Mouse (Mus musculus): ENCODE data around the gene Smurf2.

Gene Smurf2

GRCm38 (mm10) chr11:106907253-106907652 is 13.3 kb downstream of the Smurf2 start:
- no peak for DNase-seq (ENCODE audit: low spot score)

GRCm38 (mm10) chr11:106905707-106906106 is 14.8 kb downstream of the Smurf2 start:
- DNase-seq (ENCODE audit: low spot score): no peak

DNA sequence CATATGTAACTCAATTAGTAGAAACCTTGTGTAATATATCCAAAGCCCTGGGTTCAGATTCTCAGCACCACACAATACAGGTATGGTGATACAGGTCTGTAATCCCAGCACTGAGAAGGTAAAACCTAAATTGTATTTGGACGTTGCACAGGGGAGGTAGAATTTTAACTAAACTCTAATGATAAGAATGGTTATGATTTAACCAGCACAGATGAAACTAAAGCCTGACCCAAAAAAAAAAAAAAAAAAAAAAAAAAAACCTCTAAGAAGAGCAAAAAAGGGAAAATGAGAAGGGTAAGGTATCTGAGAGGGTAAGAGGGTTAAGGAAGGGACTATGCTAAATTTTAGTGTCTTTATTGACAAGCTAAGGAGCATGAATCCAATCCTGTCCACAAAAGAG is 20.7 kb downstream of the Smurf2 start:
- DNase-seq (ENCODE audit: low spot score): no peak

DNA sequence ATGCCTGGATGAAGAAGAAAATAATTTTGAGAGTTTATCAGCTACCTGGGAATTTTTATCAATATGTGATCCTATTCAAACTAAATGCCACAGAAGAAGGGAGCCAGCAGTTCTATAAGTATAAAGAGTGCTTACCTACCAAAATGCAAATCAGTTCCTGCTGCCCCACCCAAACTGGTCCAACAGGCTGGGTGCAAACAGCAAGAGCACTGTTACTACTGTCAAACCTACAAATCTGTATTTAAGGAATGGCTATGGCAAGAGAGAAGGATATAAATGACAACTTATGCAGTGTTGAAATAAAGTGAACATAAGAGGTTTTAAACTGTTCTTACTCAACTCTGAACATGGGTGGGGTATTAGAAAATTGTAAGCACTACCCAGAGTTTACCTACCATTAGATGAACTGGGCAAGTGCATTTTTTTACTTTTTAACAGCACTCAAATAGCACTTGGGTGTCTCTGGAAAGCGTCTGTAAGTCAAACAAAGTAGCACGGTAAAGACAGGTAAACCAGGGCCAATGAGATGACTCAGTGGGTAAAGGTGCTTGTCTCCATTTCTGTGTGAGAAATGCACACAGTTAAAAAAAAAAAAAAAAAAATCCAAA is 23.9 kb downstream of the Smurf2 start:
- no peak for DNase-seq (ENCODE audit: low spot score)

- no peak for DNase-seq (ENCODE audit: low spot score)
Observed at GRCm38 (mm10) chr11:106883656-106884055, 36.9 kb downstream of the Smurf2 start.

DNA sequence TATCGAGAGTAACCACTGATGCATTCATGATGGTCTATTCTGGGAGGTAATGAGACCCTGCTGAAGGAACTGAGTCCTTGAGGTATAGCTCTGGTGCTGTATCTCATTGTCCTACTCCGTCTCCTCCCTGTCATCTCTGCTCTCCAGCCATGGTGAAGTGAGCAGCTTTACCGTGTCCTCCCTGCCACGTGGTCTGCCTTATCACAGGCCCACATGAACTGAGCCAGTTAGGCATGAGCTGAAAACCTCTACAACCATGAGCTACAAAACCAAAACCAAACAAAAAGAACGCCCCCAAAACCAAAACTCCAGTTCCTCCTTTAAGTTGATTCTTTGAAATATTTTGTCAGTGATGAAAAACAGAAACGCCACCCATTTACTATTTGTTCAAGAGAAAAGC is 47.9 kb downstream of the Smurf2 start:
- DNase-seq (ENCODE audit: low spot score): no peak

- DNase-seq (ENCODE audit: low spot score): no peak
Observed at GRCm38 (mm10) chr11:106851438-106851837, 69.1 kb downstream of the Smurf2 start.

DNA sequence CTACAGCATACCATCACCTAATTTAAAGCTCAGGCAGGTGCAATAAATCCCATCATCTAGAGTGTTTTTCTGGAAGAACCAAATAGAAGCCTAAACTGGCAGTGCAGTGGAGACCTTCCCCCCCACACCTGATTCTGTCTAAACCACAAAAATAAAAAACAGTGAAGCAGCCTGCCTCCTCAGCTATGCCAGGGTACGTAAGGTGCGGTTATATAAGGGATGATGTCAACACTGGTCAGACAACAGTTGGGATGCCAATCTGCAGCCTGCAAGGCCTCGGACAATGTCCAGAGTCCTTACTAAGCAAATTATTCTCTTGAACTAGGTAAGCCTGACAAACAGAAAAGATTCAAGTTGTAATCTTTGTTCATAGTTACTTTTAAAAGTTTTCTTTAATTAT is 78.5 kb downstream of the Smurf2 start:
- no peak for DNase-seq (ENCODE audit: low spot score)

GRCm38 (mm10) chr11:106828079-106828478 is 92.4 kb downstream of the Smurf2 start:
- DNase-seq (ENCODE audit: low spot score): no peak

- no peak for DNase-seq (ENCODE audit: low spot score)
Observed at GRCm38 (mm10) chr11:106824403-106824802, 96.1 kb downstream of the Smurf2 start.

GRCm38 (mm10) chr11:106823741-106824140 is 96.8 kb downstream of the Smurf2 start:
- DNase-seq (ENCODE audit: low spot score): no peak

DNA sequence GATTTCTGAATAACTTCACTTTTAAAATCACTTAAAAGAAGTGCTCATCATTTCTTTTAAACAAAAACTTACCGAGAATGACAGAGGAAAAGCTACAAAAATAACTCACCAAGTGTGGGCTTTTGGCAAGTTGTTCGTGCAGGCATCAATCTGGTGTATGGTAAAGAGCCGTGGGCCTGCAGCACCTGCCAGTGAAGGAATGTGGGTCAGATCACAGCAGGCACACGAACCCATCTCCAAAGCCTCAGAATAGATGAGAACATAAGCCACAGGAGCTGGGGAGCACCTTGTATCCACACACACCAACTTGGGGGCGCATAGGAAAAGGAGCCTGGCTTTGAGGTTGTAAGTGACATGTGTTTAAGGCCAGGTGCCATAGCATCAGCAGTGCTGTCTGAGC is 97.6 kb downstream of the Smurf2 start:
- no peak for DNase-seq (ENCODE audit: low spot score)

GRCm38 (mm10) chr11:106822491-106822890 is 98.0 kb downstream of the Smurf2 start:
- no peak for DNase-seq (ENCODE audit: low spot score)

DNA sequence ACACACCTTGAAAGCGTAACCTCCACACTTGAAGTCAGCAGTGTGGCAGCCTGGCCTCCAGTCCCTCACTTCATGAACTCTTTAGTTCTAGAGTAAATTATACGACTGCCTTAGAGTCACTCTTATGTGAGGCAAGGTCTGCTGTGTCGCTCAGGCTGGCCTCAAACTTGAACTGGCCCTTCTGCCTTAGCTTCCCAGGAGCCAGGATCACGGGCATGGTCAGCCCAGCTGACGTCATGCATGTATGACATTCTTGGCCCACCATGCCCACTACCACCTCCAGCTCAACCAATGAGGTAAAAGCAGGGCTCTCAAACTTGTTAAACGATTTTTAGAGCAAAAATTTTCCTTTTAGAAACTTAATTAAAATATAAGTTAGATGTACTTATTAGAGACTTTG is 99.1 kb downstream of the Smurf2 start:
- DNase-seq (ENCODE audit: low spot score): no peak

- DNase-seq (ENCODE audit: low spot score): no peak
Observed at GRCm38 (mm10) chr11:106820972-106821371, 99.5 kb downstream of the Smurf2 start.

GRCm38 (mm10) chr11:106820252-106820651 is 100.3 kb downstream of the Smurf2 start:
- DNase-seq (ENCODE audit: low spot score): no peak

GRCm38 (mm10) chr11:106819595-106819994 is 100.9 kb downstream of the Smurf2 start:
- DNase-seq (ENCODE audit: low spot score): no peak

DNA sequence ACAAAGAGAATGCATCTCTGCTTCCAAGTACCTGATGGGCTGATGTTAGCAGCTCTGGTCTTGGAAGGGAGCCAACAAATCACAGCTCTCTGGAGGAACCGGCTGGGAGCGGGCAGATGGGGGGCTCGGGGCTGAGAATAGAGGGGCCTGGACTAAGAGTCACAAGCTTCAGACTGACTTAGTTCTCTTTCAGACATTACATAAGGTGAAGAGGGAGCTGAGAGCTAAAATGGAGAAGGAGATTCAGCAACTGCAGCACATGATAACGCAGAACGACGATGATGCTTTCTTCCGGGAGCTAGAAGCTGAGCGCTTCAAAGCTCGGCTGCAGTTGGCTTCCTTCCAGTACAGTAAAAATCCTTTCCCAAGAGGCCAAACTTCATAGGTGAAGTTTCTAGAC is 102.2 kb downstream of the Smurf2 start:
- DNase-seq (ENCODE audit: low spot score): no peak

GRCm38 (mm10) chr11:106817808-106818207 is 102.7 kb downstream of the Smurf2 start:
- DNase-seq (ENCODE audit: low spot score): no peak

GRCm38 (mm10) chr11:106817156-106817555 is 103.4 kb downstream of the Smurf2 start:
- DNase-seq (ENCODE audit: low spot score): no peak

GRCm38 (mm10) chr11:106816316-106816715 is 104.2 kb downstream of the Smurf2 start:
- DNase-seq (ENCODE audit: low spot score): no peak

DNA sequence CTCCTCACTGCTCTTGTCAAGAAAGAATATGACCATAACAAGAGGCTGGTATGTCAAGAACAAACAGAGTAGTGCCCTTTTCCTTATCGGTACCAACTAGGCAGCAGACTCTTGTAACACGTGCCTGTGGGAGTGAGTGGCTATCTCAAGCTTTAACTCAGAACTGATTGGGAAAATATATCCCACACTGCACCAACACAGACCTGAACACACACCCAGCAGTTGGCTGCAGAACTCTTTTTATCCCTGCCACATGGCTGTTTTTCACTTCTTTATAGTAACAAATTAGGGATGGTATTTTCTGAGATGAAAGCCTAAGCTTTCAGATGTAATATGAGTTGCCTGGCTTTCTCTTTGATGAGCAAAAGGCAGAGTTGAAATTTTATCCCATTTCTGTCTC is 104.8 kb downstream of the Smurf2 start:
- no peak for DNase-seq (ENCODE audit: low spot score)

DNA sequence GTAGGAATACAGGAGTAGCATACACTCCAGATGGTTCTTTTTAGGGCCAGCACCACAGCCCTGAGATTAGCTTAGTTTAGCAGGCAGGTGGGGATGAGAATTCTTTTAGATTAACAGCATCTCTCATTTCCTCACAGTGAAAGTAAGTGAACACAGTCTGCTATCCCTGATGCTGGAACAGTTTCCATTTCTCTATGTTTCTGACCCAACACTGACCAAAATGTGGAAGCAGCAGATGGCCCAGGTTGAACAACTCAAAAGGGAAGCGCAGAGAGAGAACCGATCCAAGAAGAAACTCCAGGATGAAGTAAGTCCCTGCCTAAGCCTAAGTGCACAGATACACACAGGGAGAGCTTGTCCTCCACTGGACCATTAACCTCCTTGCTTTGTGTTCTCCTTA is 105.2 kb downstream of the Smurf2 start:
- no peak for DNase-seq (ENCODE audit: low spot score)

GRCm38 (mm10) chr11:106814601-106815320 is 105.8 kb downstream of the Smurf2 start:
- no peak for DNase-seq (ENCODE audit: low spot score)

Measured in ovary, adult 18-20 months (tissue).